Mouse (Mus musculus) spleen, adult 2 months (tissue): ENCODE data around the gene Slc8b1. TPM values are rescaled to one million over a fixed set of nuclear protein-coding genes. Genes with fewer than 3 reads are reported as not detected.

ENCODE experiments used
- DNase-seq, 2 experiments: peaks; one replicate each; pipeline versions ENCODE4 v3.0.0 to v3.0.0-alpha.2; 2012 to 2021; ENCODE audit warnings: low spot score in 2 of 2, low read depth in 1 of 2
- H3K27ac ChIP-seq: fragments of 200-500 bp; 2 replicates; pipeline ENCODE4 v1.5.1; 2012; ENCODE audit warnings: low read length, inconsistent platforms; ENCODE audit not compliant: insufficient read depth
- H3K27me3 ChIP-seq: fragments of 200-500 bp; 2 replicates; pipeline ENCODE4 v1.6.1; 2012; ENCODE audit warnings: mild to moderate bottlenecking, moderate library complexity, low read length, inconsistent platforms; ENCODE audit not compliant: control insufficient read depth, insufficient read depth
- H3K36me3 ChIP-seq: fragments of 200-500 bp; 2 replicates; pipeline ENCODE4 v1.6.1; 2012; ENCODE audit warnings: mild to moderate bottlenecking, low read length, inconsistent platforms; ENCODE audit not compliant: control insufficient read depth, insufficient read depth
- H3K4me1 ChIP-seq: fragments of 200-500 bp; 2 replicates; pipeline ENCODE4 v1.6.1; 2011; ENCODE audit warnings: inconsistent platforms; ENCODE audit not compliant: control insufficient read depth, insufficient read depth, insufficient read length
- H3K4me3 ChIP-seq: fragments of 200-500 bp; 2 replicates; pipeline ENCODE4 v1.5.1; 2011; ENCODE audit warnings: mild to moderate bottlenecking, inconsistent platforms; ENCODE audit not compliant: insufficient read depth, insufficient read length; ENCODE audit errors: extremely low read depth
- CTCF ChIP-seq: fragments of 200-500 bp; IDR thresholded peaks from 2 replicates; pipeline ENCODE4 v1.5.1; 2011; ENCODE audit warnings: mild to moderate bottlenecking, inconsistent platforms; ENCODE audit not compliant: insufficient read depth, insufficient read length, insufficient replicate concordance; ENCODE audit errors: extremely low read depth
- POLR2A ChIP-seq: fragments of 200-500 bp; IDR thresholded peaks from 2 replicates; pipeline ENCODE4 v1.6.1; 2011; ENCODE audit warnings: low read depth, low read length, inconsistent platforms
- WGBS: fragments of 180-500 bp; shearing (Covaris S2); methylation state at CpG from one replicate; pipeline ENCODE4 v1.1.7; 2018; 5-methylcytosine and 5-hydroxymethylcytosine counted together
- polyA plus RNA-seq: library from polyadenylated mRNA; depleted of rRNA; stranded (reverse); fragments of >200 nt; gene quantifications from 2 replicates; pipeline ENCODE4 v1.2.3, GENCODE M21; 2012

The Slc8b1 gene
- polyA plus RNA-seq, 1 experiment, result 52.0 TPM

DNA sequence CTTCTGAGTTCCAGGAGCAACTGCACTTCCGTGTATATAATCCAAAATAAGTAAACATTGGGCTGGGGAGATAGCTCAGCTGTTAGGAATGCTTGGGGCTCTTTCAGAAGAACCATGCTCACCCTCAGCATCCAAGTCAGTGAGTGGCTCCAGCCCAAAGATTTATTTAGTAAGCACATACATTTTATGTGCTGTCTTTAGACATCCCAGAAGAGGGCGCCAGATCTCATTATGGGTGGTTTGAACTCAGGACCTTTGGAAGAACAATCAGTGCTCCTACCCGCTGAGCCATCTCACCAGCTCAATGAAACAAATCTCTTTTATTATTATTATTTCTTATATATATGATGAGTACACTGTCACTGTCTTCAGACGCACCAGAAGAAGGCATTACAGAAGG, 31.4 kb upstream of the Slc8b1 start:
- no peaks in the 10 kb centered on the region for H3K36me3 ChIP-seq
- no peak for TF ChIP-seq POLR2A
- no peak for TF ChIP-seq CTCF
- H3K4me1 ChIP-seq, result peaks cover 2% of the 10 kb centered on the region; the same call in 1 of the 2 replicates
- H3K4me3 ChIP-seq, result no peak overlapping the region
- H3K27me3 ChIP-seq, result no peaks in the 10 kb centered on the region
- H3K27ac ChIP-seq, result no peak overlapping the region
- WGBS, result 64% methylated on average over 4 of the region's 4 CpGs
- no peak for DNase-seq

DNA sequence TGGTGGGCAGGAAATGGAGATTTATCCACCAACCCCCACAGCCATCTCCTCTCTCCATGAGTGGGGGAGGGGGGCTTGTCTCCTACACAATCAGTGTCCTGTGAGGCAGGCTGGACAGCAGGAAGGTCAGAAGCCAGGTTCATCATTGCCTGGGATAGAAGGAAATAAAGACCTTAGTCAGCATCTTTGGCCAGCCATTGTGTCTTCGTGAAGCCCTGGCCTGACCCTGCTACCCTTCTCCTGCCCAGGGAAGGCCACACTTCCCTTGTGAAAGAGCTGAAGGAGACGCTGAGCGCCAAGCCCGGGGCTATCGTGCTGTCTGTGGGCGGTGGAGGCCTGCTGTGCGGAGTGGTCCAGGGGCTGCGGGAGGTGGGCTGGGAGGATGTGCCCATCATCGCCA, 29.8 kb upstream of the Slc8b1 start:
- DNase-seq, result no peak
- Histone ChIP-seq H3K27ac (no peak overlapping the region), H3K36me3 (peaks cover 7% of the 10 kb centered on the region; the same call in 1 of the 2 replicates), H3K4me3 (no peak overlapping the region), H3K4me1 (peaks cover under 1% of the 10 kb centered on the region; the same call in 1 of the 2 replicates), H3K27me3 (no peaks in the 10 kb centered on the region)
- no peak for TF ChIP-seq CTCF
- no peak for TF ChIP-seq POLR2A
- WGBS, result 80% methylated on average over 9 of the region's 9 CpGs

DNA sequence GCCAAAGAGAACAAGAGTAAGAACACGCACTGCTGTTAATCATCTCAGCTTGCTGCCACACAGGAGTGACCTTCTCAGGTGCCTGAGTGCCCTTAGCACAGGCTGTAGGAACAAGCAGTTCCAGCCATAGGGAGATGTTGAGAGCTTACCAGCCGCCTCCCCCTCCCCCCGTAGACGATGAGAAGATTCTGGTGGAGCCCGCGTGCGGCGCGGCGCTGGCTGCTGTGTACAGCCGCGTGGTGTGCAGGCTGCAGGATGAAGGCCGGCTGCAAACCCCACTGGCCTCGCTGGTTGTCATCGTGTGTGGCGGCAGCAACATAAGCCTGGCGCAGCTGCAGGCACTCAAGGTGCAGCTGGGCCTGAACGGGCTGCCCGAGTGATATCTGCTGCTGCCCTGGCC, 27.6 kb upstream of the Slc8b1 start:
- 89% methylated on average over 19 of the region's 19 CpGs for WGBS
- no peak overlapping the region for H3K4me3 ChIP-seq
- H3K4me1 ChIP-seq, result no peaks in the 10 kb centered on the region
- H3K27me3 ChIP-seq, result no peaks in the 10 kb centered on the region
- TF ChIP-seq POLR2A (no peak), CTCF (no peak)
- H3K27ac ChIP-seq, result no peak overlapping the region
- DNase-seq, result no peak
- H3K36me3 ChIP-seq, result peaks cover 16% of the 10 kb centered on the region

DNA sequence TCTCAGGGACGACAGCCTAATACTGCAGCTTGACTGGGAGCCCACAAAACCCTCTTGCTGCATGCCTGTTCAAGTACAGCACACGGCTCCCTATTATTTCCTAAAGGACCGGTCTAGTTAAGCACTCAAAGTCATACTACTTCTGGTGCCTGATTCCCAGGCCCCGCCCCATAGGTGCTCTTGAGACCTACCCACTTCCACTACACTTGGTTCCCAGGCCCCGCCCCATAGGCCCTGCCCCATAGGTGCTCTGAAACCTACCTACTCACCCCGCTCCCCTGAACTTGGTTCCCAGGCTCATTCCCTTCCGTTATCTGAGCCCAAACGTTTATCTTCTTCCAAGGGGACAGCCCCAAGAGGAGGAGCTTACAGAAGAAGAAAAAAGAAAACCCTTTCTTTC, 23.1 kb upstream of the Slc8b1 start:
- Histone ChIP-seq H3K36me3 (peaks cover 28% of the 10 kb centered on the region), H3K27ac (no peak overlapping the region), H3K27me3 (no peaks in the 10 kb centered on the region), H3K4me3 (no peak overlapping the region), H3K4me1 (no peaks in the 10 kb centered on the region)
- 88% methylated on average over 8 of the region's 8 CpGs for WGBS
- TF ChIP-seq POLR2A, result no peak
- no peak for TF ChIP-seq CTCF
- no peak for DNase-seq

DNA sequence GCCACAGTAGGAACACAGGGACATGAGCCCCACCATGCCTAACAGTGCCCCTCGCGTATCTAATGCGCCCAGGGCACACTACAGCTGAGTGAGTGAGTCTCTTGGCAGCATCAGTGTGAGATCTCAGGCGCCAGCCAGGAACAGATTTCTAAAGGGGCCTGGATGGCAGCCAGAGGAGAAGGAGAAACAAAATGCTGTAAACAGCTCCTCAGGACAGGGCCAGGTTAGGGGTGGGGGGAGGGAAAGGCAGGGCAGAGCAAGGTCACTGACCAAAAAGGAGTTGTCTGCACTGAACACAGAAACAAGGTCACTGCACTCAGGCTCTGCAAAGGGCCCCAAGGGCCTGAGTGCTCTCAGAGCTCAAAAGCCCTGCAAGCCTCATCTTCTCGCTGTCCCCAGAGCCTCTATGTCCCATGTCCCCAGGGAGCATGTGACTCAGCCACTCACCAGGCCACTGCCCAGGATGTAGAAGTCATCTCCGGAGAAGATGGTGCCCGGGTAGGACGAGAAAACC, 20.2 kb upstream of the Slc8b1 start:
- Histone ChIP-seq H3K36me3 (peaks cover 26% of the 10 kb centered on the region), H3K27me3 (no peaks in the 10 kb centered on the region), H3K4me1 (peaks cover 4% of the 10 kb centered on the region; the same call in 1 of the 2 replicates), H3K4me3 (no peak overlapping the region), H3K27ac (no peak overlapping the region)
- WGBS, result 87% methylated on average over 8 of the region's 8 CpGs
- no peak for TF ChIP-seq CTCF
- no peak for TF ChIP-seq POLR2A
- no peak for DNase-seq

DNA sequence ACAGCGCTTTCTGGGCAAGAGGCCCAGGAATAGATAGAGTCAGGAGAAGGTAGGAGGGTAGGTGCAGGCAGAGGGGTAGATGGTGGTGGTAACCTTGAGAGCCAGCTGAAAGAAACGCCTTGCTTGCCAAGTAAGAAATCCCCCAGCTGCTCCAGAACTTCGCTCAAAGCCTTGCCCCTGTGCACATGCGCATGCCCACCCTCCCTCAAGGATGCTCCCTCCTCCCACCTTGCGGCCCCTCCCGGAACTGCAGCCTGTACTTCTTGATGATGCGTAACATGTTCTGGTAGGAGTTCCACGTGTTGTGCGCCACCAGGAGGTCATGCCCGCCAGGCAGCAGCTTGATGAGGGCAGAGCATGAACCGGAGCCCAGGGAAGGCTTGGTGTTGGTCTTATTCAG, 18.5 kb upstream of the Slc8b1 start:
- WGBS, result 88% methylated on average over 11 of the region's 11 CpGs
- Histone ChIP-seq H3K27ac (no peak overlapping the region), H3K4me1 (peaks cover 6% of the 10 kb centered on the region; the same call in 1 of the 2 replicates), H3K36me3 (peaks cover 17% of the 10 kb centered on the region), H3K4me3 (no peak overlapping the region), H3K27me3 (no peaks in the 10 kb centered on the region)
- DNase-seq, result no peak
- TF ChIP-seq CTCF (no peak), POLR2A (no peak)

DNA sequence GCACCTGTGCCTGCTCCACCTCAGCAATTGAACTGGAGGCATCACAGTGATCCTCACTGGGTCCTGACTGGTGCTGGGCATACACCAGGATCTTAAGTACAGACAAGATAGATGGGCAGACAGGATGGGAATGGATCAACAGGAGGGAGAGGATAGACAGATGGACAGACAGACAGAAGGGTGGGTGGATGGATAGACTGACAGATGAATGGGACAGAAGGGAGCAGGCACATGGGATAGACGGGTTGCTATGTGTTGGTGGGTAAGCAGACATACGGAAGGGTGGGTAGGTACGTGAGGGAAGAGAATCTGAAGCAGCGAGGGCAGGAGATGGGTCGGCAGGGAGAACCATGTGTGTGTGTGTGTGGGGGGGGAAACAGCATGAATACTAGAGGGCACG, 17.5 kb upstream of the Slc8b1 start:
- peaks cover 15% of the 10 kb centered on the region for H3K36me3 ChIP-seq

More for the DNA sequence above, 17.5 kb upstream of the Slc8b1 start:
- TF ChIP-seq CTCF (no peak), POLR2A (no peak)
- DNase-seq, result no peak
- 96% methylated on average over 6 of the region's 6 CpGs for WGBS
- peaks cover 6% of the 10 kb centered on the region; the same call in 1 of the 2 replicates for H3K4me1 ChIP-seq
- no peak overlapping the region for H3K27ac ChIP-seq
- no peak overlapping the region for H3K4me3 ChIP-seq
- H3K27me3 ChIP-seq, result no peaks in the 10 kb centered on the region
